Mouse (Mus musculus) layer of hippocampus, postnatal 10 days (tissue): ENCODE data around the gene Bckdha. TPM values are rescaled to one million over a fixed set of nuclear protein-coding genes. Genes with fewer than 3 reads are reported as not detected.

Experiments
- DNase-seq, 2 experiments: peaks; one replicate each; pipeline ENCODE4 v3.0.0; 2021; ENCODE audit warnings: low spot score in 2 of 2
- total RNA-seq, 2 experiments: library from RNA; stranded (reverse); gene quantifications; 2 replicates each; pipeline ENCODE4 v1.2.3; 2021

Bckdha gene
- total RNA-seq, 2 experiments from 2014 or later, result 33.2 to 36.1 TPM

DNA sequence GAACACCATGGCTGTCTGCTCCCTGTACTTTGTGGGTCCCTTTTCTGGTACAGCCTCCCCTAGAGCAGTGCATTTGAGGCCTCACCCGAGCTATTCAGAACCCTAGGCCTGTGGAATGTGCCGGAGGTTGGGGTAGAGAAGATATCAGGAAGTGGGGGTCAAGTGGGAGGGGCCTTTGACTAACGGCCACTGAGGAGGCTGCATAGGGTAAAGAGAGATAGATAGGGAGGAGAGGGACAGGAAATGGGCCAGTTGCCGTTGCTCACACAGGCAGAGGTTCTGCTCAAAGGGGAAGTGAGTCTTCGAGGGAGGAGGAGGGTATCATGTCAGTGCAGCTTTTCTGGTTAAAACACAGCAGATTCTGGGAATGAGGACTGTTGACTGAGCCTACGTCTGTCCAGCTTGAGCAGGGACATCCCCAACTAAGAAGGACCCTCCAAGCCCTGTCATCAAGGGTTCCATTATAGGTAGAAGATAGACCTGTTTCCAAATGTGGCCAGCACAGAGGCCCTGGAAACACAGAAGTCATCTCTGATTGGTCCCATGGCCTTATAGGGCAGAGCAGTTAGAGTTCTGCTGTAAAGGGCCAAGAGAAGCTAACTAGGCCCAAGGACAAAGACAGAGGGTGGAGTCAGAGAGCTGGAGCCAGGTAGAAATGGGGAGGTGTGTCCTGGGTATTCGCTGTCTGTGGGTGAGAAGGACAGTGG is 24.8 kb upstream of the Bckdha start:
- DNase-seq, result no peak

DNA sequence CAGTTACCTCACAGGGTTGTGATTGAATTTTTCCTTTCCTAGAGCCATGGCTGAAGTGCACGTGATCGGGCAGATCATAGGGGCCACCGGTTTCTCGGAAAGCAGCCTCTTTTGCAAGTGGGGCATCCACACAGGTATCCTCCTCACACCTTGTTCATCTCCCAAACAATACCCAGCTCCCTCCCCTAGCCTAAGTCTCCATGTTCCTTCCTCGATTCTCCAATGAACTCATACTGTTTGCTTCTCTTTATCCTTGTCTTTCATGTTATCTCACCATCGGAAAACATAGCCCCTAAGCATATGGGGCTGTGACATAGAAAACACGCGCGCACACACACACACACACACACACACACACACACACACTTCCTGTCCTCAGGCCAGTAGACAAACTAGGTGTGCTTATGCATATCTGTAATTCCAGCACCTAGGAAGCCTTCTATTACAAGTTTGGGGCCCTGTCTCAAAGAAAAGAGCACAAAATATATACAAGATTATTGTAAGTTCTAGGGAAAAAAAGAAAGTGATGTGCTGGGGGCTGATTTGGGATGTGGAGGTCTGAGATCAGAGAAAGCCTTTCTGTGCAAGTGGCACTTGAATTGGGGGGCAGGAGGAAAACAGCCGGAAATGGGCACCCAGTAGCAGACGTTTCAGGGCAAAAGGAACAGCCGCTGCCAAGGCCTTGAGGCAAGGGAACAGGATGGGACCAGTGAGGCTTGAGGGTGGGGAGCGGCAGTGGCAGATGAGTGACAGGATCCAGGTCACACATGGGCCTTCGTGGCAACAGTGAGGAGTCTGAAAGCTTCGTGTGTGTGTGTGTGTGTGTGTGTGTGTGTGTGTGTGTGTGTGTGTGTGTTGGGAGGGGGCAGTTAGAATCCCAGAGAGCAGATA is 22.8 kb upstream of the Bckdha start:
- DNase-seq, result no peak

DNA sequence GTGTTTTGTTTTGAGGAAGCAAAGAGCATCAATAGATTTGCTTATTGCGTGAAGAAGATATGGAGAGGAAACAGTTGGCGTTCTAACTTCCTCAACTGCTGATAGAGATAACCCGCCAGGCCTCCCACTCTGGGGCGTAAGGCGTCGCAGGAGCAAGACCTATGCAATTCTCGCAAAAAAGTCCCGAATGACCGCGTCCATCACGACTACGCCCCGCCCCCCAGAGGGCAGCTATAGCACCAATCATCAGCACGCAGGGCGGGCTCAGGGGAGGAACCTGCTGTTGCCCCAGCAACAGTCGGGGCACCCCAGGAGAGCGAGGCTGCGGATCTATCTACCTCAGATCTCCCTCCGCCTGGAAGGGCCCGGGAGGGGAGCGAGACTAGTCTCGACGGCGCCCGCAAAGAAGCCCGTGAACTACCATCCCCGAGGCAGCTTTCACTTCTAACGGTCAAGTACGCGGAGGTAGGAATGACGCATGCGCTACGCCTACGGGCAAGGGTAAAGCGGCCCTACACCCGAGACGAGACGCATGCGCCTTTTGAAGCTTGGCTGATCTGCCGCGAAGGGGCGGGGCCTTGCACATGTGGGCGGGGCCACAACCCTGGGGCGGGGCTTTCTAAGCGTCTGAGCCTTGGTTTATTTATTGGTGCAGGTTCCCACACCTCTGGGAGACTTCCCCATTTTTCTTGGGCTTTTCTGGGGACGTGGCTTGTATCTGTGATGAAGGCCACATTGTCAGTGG is 21.9 kb upstream of the Bckdha start, which contains the start of gene B9d2:
Gene B9d2, plus strand, starts transcription at position 267 of the 745 bp plus-strand sequence.
- peak; percentile 95 to 97 for DNase-seq

DNA sequence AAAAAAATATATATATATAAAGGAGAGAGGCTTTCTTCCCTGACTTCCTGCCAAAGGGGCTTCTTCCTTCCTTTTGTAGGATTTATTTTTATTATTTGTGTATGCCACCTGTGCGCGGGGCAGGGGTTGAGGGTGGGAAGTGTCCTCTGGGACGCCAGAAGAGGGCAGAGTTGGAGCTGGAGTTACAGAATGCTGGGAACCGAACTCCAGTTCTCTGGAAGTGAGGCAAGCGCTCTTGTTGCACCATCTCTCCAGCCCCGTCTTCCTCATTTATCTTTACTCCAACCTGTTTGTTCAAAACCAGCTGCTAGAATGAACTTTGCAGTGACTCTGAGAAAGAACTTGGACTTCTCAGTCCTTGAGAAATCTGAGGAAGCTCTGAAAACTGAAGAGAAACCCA is 21.2 kb upstream of the Bckdha start:
- no peak for DNase-seq

DNA sequence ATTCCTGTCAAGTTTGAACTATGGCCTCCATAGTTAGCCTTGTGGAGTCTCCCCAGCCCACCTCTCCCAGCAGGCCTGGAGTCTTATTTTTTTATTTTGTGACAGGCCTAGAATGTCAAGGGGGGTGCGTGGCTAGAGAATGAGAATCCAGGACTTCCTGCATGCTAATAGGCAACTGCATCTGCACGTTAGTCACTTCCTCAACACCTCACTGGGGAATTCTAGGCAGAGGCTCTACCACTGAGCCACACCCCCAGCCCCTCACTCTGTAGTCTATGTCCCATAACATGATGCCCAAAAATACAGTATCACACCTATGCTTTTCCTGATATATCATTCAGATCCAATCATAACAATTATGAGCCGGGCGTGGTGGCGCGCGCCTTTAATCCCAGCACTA is 18.2 kb upstream of the Bckdha start:
- no peak for DNase-seq

DNA sequence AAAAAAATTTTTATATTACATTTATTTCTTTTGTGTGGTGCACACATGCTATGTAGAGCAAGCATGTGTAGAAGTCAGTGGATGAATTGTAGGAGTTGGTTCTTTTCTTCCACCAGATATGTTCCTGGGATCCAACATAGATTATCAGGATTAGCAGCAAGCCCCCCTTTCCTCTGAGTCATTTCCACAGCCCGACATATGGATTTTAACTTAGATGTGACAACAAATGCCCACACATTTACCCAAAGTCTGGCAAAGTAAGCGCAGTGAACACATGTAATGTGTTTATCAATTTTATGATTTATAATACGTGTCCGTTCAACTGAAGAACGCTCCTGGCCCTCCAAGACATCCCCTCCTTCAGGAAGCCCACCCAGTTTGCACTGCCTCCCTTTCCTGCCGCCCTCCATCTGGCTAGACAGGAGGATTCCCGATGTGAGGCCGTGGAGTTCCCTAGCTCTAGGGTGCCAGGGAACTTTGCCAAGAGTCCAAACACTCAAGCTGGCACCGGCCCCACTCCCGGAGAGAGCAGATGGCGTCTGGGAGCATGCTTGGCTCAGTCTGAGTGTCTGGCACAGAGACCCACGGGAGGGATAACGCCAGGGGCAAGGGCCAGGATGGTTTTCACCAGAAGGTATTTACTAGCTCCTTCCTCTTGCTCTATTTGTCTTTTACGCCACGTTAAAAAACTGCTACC is 17.5 kb upstream of the Bckdha start:
- peak; percentile 96 to 97 for DNase-seq

DNA sequence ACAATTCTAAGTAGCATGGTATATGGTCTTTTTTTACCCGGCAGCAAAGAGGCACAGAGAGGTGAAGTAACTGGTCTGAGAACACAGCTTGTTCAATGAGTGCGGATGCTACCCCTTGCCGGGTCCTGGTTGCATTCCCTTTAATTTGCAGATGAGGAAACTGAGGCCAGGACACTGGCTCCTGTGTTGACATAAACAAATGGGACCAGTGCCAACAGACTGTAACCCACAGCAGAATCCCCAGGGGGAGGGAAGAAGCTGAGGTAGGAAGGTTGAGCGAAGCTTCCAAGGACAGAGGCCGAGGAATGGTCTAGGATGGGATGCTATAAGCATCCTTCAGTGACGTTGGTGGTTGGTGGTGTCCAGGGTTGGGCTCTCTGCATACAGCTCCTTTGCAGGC is 16.6 kb upstream of the Bckdha start:
- no peak for DNase-seq

DNA sequence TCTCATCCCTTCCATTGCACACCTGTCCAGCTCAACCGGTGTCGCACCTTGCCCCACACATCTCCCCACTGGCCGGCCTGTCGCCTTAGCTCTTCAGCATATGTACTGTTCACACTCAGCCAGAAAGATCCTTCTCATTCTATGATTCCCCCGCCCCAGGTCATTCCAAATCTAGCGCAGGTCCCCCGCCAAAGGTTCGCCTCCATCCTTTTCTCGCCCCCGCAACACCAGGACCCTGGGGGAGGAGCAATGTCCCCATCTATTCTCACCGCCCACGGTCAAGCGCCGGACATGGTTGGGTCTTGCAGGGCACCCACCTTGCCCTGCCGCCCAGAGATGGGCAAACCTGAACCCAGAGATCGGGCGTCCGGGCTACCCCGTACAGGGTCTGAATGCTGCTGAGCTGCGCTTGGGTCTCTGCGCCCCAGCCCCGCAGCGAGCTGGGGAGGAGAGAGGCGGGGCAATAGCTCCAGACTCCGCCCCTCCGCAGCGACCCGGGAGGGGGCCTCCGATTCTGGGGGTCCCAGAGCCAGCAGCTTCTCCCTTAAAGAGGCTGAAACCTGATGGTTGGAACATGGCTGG is 16.0 kb upstream of the Bckdha start, which contains the start of gene Tmem91:
Gene Tmem91, minus strand, starts transcription at position 448 of the 582 bp plus-strand sequence.
- DNase-seq, result no peak

DNA sequence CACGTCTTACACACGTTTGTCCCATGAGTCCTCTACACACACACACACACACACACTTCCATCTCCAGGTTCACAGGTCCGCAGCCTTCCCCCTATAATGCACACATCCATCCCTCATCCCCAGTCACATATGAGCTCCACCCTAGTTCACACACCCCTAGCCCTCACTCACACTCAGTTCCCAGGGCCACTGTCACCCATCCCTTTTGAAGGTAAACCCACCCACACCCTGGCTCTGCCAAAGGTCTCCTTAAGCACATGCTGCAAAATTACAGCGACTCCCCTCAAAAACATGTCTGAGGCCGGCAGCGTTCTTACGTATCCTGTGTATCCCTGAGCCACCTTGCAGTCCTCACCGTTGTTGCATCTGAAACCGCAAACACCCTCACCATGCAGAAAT is 15.5 kb upstream of the Bckdha start:
- DNase-seq, result no peak

DNA sequence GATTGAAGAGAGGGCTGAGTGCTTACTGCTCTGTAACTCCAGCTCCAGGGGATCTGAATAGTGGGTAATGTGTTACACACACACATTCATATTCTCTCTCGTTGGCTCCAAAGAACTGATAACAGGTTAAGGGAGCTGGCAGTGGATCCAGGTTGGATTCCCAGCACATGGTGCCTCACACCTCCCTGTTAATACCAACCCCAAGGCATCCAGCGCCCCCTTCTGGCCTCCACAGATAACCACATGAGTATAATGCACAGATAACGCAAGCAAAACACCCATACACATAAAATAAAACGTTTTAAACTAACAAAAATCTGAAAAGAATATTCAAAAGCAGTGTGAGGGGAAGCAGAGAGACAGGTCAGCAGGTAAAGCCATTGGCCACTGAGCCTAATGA is 13.7 kb upstream of the Bckdha start:
- no peak for DNase-seq

DNA sequence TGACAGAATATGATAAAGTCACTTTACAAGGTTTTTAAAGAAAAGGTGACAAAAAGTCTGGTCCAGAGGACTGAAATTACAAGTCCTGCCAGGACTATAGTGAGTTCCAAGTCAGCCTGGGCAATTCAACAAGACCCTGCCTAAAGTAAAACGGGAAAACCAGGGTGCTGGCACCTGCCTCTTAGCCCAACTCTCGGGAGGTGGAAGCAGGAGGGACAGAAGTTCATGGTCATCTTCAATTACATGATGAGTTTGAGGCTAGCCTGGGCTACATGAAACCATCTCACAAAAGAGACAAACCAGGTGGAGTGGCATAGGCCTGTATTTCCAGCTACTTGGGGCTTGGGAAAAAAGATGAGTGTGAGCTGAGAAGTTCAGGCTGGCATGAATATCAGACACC is 12.9 kb upstream of the Bckdha start:
- DNase-seq, result no peak

DNA sequence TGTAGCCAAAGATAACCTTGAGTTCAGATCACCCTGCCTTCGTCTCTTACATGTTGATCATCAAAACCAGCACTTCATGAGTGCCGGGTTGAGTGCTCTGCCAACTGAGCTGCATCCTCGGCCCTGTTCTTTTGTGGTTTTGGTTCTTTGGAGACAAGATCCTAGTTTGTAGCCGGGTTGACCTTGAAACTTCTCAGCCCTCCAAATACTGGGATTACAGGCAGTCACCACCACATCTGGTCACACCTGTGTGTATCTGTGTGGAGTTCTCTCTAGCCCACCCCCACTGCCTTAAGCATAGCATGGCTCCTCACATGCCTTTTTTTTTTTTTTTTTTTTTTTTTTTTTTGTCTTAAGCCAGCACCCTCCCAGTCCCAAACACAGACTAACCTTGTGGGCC is 11.3 kb upstream of the Bckdha start:
- DNase-seq, result no peak

DNA sequence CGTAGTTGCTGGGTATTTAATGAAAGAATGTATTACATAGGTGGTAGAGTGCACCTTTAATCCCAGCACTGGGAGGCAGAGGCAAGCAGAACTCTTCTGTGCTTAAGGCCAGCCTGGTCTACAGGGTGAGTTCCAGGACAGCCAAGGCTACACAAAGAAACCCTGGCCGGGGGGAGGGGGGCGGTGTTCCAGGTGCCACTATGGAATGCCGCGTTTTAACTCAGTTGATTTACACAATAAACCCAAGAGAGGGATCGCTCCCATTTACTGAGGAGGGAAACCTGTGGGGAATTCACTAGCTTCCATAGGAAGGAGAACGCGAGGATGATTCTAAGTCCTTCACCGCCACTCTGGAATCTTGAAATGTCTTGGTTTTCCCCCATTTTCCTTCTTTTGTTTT is 10.8 kb upstream of the Bckdha start:
- no peak for DNase-seq

DNA sequence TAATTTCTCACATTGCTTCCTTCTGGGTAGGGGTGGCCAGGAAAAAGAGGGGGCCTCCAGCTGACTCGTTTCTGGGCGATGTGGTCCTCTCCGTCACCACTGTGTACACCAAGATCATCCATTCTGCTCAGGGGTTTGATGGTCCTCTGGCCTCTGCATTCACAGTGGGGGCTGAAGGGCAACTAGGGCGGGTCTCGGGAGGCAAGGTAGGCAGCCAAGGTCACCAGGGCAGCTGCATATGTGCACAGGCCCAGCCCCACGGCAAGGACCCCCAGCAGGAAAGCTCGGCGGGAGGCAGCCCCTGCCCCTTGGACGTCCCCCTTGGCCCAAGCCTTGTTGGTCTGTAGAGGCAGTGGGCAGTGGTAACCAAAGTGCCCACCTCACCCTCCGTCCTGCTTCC is 10.4 kb upstream of the Bckdha start:
- no peak for DNase-seq

DNA sequence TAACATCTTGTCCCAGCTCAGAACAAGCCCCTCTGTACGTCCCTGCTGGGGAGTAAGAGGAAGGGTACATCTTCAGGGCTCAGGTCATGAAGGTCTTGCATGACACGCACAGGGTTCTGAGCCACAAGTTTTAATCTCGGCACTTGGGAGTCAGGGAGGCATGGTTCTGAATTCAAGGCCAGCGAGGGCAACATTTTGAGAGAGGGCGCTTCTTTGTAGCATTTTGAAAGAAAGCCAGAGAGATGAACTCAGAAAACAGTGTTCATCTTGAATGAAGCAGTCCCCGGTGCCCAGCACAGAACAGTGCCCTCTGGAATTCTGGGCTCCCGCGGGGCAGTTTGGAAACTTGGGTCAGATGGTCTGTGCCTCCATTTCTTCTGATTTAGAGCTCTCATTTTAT is 7.6 kb upstream of the Bckdha start:
- DNase-seq, result no peak

DNA sequence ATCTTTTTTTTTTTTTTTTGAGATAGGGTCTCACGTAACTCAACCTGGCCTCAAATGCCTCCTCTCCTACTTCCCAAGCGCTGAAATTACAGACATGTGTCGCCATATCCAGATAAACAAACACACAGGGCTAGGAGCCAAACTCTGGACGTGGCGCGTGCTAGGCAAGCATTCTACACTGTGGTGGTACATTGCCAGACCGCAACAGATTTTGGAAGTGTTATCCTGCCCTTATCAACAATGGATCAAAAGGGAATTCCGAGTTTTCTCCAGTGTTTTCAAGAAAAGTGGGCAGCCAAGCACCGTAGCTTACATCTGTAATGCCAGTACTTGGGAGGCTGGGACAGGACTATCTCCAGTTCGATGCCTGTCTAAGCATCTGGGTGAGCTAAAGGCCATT is 996 bp downstream of the Bckdha start:
- DNase-seq, result no peak

DNA sequence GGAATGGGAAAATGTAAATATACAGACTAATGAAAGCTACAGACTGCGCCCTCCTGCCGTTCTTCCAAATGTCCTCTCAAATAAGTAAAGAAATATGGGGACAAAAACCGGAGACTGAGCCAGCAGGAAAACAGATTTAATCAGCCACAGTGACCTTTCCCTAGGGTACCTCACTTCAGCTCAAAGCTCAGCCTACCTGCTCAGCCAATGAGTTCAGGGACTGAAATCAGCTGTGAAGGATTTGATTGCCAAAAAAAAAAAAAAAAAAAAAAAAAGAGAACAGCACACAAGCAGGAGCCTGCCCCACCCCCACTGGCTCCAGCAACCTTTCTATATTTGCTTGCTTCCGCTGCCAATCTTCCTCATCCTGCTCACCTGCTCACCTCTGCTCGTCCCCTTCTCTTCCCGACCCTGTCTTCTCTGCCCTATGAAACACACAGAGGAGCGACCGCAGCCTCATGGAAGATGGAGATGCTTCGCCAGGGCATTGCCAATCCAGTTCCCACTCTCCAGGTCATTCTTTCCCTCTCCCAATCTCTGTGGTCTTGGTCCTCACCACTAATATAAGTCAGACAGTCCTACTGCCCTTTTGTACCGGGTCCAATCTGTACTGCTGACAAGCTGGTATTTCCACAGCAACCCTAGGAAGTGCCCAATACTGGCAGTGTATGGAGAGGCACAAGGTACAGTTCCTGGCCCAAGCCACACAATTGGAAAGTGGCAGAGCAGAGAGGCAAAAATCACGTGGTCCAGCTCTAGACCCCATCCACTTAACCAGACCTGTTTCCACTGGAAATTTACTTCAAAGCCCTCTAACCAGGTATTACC is 3.0 kb downstream of the Bckdha start:
- DNase-seq, result no peak

DNA sequence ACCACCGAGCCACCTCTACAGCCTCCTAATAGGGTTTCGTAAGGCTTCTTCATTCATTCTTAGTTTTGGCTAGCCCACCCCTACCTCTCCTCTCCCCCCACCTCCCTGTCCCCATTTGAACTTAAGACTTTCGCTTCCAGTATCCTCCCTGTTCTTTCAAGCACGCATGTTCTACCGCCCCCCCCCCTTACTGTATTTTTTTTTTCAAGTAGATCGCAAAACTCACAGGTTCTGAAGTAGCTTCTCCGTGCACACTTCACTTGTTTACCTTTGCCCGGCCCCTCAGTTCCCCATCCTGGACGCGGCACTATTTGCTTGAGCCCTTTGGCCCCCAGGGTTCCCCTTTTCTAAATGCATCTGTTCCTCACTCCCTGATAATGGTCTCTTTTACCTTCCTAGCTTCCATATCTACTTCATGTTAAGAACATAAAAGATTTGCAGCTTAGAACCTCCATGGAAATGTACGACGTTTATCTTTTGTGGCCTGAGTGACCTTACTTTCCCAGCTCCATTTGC is 6.5 kb downstream of the Bckdha start:
- DNase-seq, result no peak

DNA sequence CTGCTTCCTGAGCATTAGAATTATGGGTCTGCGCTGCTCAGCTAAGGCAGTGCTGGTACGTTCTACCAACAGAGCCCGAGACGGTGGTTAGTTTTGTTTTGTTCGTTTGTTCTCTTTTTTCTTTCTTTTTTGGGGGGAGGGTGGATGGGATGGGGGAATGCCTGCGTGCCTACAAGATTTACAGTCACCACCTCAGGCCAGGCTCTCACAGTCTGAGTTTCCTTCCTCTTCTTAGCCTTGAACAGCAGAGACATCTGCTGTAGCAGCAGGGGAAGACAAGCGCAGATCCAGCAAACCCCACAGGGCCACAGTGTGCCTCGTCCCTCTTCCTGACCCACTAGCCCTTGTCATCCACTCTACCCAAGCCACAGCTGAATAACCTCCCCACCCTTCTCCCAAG is 7.5 kb downstream of the Bckdha start:
- no peak for DNase-seq

DNA sequence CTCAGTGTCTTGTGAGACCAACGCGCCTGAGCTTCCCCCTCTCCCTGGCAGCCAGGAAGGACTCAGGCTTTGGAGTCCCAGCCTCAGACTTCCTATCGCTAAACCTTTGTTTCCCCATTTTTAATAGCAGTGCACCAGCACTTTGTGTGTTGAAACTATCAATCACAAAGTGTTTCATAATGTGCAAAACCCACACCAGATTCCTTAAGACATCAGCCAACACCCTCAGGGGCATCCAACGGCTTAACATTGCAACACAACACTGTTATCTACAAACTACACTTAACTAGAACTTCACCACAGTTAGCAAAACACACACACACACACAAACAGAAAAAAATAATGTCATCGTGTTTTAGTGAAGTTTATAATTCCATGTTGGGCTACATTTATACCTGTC is 8.9 kb downstream of the Bckdha start:
- no peak for DNase-seq
